Mouse (Mus musculus) retina, postnatal 1 day (tissue): Measurements from ENCODE around the gene Cxcr4.
A peak's percentile ranks its signal among the peaks of the same experiment; 100 is the strongest.

ENCODE experiments used
- DNase-seq: peaks from one replicate; pipeline ENCODE4 v3.0.0-alpha.2; 2012

Cxcr4 gene

DNA sequence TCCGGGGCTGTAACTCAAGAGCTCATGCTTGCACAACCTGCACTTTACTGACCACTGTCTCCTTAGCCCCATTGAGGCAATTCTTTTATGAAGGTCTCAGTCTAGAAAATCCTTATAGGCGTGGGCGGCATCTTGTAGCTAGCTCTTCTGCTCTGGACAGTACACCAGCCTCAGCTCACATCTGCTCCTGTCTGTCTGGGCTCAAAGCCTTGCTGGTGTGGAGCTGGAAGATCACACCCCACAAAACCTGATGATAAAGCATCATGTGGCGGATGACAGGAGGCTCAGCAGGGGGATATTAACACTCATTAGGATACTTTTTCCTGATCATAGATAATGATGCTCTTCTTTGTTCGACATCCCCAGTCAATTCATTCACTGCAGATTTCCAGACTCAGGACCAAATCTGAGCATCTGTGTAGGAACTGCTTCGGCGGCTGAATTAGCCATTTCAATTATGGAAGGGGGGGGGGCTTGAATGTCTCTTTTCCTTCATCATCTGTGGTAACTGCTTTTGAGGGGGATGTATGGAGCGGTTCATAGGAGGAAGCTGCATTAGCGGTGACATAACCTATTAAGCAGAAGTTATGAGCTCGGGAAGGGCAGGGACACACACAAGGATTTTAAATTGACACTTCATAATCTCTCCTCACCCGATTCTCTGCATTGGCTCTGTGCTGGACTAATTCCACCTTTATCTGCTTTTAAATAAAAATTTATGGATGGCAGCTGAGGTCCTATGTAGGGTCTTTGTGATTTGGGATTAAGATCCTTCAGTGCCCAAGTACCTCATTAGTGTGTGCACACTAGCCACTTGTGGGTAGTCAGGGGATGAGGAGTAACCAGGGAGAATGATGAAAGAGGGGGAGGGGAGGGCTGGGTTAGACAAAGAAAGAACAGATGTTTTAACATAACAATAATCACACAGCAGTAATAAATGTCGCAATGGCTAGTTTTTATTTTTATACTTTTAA, 24.6 kb downstream of the Cxcr4 start:
- DNase-seq, result peak; percentile 78

DNA sequence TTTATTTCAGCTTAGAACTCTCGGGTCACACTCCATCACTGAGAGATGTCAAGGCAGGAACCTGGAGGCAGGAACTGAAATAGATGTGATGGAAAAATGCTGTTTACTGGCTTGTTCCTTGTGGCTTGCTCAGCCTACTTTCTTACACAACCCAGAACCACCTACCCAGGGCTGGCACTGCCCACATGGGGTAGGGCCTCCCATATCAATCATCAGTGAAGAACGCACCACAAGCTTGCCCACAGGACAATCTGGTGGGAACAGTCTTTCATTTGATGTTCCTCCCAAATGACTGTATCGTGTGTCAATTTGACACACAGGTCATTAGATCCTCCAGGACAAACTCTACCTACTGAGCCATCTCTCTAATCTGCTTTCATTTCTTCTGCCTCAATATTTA, 28.2 kb downstream of the Cxcr4 start:
- DNase-seq, result no peak

DNA sequence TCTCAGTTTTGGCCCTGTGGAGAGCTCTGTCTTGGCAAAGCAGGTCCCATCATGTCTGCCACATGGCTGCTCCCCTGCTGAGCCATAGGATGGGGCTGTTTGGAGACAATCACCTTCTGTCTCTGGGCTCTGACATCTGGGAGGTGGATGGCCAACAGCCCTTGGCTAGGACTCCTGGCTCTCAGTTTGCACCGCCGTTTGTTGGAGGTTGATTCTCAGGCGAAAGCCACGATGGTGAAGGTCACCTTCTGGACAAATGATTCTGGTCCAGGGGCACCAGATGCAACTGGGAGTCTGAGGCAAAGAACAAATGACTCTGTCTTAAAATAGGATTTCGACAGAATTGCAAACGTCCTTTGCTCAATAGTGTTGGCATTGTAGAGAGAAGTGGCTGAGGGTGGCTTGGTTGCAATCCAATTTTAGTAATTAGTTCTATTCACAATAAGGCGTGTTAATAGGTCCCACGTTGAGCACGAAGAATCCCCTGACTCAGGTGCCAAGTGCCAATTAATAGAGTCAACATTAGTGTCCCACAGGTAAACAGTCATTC, 30.7 kb downstream of the Cxcr4 start:
- DNase-seq, result no peak

DNA sequence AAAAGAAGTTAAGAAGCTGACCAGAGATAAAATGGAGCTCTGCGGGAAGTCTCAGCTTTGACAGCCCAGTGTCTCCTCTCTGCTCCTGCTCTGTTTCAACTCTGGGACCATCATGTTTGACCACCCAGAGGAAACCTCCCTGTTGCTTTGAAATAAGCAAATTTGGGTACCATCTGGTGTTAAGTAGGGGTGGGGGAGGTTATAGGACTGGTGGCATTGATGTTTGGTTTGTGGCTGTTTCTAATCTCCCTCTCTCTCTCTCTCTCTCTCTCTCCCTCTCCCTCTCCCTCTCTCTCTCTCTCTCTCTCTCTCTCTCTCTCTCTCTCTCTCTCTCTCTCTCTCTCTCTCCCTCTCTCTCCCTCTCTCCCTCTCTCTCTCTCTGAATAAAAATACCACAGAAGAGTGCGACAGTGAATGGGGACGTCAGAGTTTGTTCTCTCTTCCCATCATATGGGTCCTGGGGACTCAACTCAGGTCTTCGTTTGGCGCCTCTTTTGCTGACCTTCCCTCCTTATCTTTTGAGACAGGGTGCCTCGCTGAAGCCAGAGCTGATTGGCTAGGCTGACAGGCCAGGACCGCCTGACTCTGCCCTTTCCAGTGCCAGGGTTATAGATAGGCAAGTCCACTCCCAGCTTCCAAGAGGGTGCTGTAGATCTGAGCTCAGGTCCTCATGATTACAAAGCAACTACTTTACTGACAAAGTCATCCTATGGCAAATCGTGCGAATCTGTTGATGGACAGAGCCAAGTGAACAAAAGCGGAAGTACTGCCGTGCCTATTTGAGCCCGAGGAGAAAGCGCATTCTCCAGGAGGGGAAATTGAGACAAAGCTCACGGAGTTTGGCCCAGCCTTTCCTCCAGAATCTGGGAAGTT, 31.4 kb downstream of the Cxcr4 start:
- DNase-seq, result no peak

DNA sequence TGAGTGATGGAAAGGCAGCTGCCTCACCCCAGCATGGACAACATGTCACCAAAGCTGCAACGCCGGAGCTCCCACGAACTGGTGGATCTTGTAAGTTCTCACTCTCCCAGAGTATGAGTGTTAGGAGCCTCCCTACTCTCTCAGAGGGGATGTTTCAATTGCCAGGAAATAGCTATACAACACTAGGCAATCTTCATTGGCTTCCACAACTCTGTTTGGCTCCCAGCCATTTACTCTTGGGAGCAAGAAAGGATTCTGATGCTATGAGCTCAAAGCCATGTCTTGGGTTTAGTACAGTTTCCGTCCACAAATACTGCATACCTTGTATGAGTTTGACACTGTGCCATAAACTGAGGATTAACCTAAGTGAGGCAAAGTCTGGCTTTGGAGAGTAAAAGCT, 34.1 kb downstream of the Cxcr4 start:
- no peak for DNase-seq

DNA sequence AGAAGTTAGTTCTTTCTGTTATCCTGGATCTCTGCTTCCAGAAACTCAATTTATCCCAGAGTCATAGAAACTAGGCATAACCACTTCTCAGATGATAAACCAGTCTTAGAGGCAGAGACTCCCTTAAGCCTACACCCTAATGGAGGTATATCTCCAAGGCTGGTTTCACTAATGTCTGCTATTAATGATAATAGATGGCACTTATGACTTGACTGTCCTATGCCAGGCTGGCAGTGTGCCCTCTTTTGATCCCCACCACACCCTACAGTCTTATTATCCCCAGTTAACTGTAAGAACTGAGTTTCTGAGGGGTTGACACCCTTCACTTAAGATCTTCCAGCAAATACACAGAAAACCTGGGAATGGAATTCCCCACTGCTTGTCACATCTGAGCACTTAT, 39.5 kb downstream of the Cxcr4 start:
- no peak for DNase-seq

DNA sequence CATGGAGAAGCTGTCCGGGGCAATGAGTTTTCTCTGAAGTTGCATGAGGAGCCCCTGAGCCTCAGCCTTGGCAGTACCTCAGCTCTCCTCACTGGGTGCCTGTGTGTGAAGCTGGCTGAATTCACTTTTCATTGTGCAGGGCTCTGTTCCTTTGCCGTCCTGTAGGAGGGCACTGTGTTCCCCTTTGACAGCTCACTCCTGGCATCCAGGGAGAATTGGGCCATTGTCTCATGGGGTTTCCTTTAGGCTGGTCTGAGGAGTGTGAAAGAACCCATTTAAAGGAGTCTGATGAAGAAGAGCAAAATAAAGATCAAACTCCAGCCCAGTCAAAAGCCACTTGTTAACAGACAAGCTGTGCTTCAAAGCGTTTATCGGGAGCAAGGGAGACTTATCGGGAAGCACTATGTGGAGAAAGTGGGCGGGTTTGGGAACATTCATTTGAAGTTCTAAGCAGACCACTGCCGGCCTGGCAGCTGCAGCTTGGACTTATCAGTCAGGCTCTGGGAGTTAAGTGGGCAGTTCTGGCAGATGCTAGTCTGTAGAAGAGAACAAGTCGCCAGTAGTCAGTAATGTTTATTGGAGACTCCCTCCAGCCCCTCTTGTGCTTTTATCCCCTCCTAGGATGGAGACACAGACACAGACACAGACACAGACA, 40.2 kb downstream of the Cxcr4 start:
- peak; percentile 72 for DNase-seq

DNA sequence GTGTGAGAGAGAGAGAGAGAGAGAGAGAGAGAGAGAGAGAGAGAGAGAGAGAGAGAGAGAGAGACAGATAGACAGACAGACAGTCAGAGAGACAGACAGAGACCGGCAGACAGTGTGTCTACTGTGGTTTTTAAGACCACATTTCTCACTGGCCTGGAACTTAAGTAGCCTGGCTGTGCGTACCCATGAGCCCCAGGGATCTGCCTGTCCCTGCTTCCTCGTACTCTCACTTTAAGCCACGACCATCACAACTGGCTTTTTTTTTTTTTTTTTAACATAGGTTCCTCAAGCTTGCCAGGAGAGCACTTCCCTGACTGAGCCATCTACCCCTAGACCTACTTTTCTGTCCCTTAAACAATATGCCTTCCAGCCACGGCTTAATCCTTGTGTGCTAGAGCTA, 42.7 kb downstream of the Cxcr4 start:
- no peak for DNase-seq

DNA sequence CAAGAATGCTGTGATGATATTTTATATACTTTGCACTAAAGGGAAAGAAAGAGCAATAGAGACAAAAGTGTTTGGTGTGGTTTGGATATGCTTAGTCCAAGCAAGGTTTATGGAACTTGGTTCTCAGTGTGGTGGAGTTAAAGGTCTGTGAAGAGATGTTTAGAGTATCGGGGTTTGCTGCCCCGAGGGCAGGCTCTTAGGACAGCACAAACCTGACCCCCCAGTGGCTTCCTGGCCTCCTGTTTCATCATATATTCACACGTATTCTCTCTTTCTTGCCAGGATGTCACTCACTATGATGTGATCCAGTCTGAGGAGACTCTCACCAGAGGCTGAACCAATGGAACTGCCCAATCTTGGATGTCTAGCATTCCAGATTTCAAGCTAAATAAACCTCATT, 43.1 kb downstream of the Cxcr4 start:
- no peak for DNase-seq

DNA sequence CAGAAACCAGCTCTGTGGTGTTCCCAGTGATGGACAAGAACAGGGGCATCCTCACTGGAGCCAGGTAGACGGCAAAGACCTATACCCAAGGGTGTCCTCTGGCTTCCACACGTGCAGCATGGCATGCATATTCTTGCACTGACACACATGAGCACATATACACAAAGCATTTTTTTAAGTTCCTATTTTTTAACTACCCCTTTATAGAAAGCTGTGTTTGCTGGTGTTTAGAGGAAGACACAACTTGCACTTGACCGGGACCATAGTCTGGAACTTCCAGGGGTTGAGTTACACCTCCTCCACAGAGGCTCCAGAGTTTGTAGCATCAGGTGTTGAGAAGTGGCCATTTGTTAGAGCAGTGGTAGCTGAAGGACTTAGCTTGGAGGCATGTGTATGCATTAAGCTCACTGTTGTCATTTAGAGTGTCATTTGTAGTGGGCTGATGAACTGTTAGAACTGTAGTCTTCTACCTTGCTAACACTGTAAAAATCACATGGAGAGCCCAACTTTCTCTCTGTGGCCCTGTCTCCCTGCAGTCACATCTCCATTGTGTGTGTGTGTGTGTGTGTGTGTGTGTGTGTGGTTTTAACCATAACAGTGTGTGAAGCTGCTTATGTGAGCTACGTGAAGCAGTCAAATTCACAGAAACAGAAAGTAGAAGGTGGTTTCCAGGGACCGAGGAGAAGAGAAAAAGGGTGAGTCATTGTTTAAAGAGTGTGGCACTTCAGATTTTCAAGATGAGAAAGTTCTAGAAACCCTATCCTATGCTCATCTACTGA, 43.7 kb downstream of the Cxcr4 start:
- no peak for DNase-seq

DNA sequence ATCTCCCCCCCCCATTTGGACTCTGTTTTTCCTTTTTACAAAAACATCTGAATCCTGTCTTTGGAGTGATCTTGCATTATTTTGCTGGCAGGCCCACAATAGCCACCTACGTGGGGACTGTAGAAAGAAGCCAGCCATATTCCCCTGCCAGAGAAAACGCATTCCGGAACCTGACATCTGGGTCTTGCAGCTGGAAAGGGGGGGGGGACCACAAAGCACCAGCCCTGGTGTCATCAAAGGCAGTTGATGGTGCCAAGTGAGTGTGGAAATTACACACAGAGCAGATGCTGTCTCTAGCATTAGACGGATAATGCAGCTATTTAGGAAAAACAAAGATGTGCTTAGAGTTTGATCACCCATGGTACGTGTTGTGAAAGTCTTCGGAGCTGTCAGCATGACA, 46.4 kb downstream of the Cxcr4 start:
- DNase-seq, result no peak

DNA sequence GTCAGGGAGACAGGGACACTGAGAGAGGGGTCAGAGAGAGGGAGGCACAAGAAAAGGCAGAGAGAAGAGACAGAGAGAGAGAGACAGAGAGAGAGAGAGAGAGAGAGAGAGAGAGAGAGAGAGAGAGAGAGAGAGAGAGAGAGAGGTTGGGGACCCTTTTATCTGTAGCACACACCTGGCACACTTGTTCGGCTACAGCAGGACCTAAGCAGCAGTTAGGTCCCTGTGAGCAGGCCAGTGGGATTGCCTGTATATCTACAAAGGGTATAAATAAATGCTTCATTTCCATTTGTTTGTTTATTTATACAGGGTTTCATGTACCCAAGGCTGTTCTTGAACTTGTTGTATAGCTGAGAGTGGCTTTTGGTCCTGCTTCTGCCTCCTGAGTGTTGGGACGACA, 49.0 kb downstream of the Cxcr4 start:
- DNase-seq, result no peak

DNA sequence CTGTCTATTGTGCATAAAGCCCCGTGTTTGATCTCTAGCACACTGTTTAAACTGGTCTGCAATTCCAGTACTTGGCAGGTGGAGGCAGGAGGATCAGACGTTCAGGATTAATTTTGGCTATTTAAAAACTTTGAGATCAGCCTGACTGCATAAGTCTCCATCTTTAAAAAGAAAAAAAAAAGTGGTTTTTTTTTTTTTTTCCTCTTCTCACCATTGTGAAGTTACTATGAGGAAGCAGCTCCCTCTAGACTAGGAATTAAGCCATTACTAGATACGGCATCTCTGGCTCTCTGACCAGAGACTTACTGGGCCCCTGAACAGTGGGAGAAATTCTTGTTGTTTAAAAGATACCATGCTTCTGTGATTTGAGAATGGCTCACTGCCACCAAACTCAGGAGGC, 49.5 kb downstream of the Cxcr4 start:
- no peak for DNase-seq

DNA sequence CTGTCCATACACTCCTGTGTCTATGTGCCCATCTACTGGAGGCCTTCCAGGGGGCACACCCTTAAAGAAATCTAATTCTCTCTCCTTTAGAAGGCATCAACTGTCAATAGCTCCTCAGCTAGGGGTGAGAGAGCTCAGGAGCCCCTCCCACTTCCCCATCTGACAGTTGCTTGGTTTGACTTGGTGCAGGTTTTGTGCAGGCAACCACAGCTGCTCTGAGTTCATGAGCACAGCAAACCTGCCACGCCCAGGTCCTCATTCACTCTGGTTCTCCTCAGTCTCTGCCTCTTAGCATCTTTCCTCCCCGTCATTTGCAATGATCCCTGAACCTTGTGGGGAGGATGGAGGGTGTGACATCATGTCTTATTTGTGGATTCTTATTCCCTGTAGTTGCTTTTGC, 51.9 kb downstream of the Cxcr4 start:
- no peak for DNase-seq

DNA sequence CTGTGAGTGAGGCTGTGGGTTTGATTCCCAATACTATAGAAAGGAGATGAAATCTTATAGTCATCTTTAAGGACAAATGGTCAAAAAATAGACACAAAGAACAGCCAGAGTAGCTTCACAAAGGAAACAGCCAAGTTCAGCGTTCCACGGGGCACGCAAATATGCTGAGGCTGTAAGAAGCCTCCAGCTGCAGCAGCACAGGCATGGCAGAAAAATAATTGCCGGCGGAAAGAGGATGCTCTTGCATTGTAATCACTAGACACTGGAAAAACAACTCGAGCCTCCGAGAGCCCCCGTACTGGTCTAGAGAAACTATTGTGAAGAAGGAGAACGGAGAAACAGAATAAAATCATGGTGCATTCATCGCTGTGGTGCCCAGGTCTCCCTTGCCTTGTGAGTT, 52.5 kb downstream of the Cxcr4 start:
- DNase-seq, result no peak
